Mouse (Mus musculus): ENCODE measurements around the gene Trip10. TPM values are rescaled to one million over a fixed set of nuclear protein-coding genes. Genes with fewer than 3 reads are reported as not detected.

Gene Trip10
- total and polyA plus RNA-seq, 3 experiments: 69.0 to 128 (median 107) TPM

- H3K4me1 ChIP-seq (ENCODE audit: control insufficient read depth, insufficient read depth, low read length): no peaks in the 10 kb centered on the region
- H3K27ac ChIP-seq: no peak overlapping the region
- intact Hi-C loops (cut with DNase I): no loop called here
- TF ChIP-seq CTCF (IDR thresholded peaks at IDR 0.05) (no peak), POLR2A (IDR thresholded peaks at IDR 0.05; ENCODE audit: insufficient read depth, low read depth, low read length) (no peak), EP300 (IDR thresholded peaks at IDR 0.05; ENCODE audit: insufficient read depth, low read depth, low read length) (no peak)
- no peaks in the 10 kb centered on the region for H3K36me3 ChIP-seq (ENCODE audit: control insufficient read depth, insufficient read depth, low read length)
- 54% methylated on average over 9 of the region's 9 CpGs for WGBS
- no peak overlapping the region for H3K4me3 ChIP-seq
- no peak overlapping the region for H3K9ac ChIP-seq (ENCODE audit: low read depth, low read length)
- H3K79me2 ChIP-seq (replicated peaks; ENCODE audit: control insufficient read depth, insufficient read depth, low read length): no peaks in the 10 kb centered on the region
- H3K27me3 ChIP-seq (ENCODE audit: control insufficient read depth, insufficient read depth, low read length): peaks cover 2% of the 10 kb centered on the region; the same call in 1 of the 2 replicates
- DNase-seq: peak in 1 of 2 experiments; percentile 12
Measured at GRCm38 (mm10) chr17:57223313-57223712, 25.9 kb upstream of the Trip10 start.

DNA sequence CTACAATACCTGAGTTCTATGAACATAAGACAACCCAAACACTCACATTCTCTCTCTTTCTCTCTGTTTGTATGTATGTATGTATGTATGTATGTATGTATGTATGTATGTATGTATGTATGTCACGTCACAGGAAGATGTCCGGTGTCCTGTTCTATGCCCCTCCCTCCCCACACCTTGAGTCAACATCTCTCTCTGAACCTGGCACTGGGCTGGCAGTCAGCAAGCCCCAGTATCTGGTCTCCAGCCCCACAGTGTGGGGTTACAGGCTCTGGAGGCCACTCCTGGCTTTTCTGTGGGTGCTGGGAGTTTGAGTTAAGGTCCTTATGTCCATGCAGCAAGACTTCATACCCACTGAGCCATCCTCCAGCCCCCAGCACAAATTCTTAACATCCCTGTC lies 21.8 kb upstream of the Trip10 start:
- Histone ChIP-seq H3K79me2 (replicated peaks; ENCODE audit: control insufficient read depth, insufficient read depth, low read length) (no peaks in the 10 kb centered on the region), H3K27me3 (ENCODE audit: control insufficient read depth, insufficient read depth, low read length) (0 out of 2 replicates have a peak, but pooled peaks cover 2% of the 10 kb centered on the region), H3K27ac (no peak overlapping the region), H3K4me1 (ENCODE audit: control insufficient read depth, insufficient read depth, low read length) (peaks cover 4% of the 10 kb centered on the region), H3K4me3 (no peak overlapping the region), H3K36me3 (ENCODE audit: control insufficient read depth, insufficient read depth, low read length) (no peaks in the 10 kb centered on the region), H3K9ac (ENCODE audit: low read depth, low read length) (no peak overlapping the region)
- WGBS: 84% methylated on average over 2 of the region's 2 CpGs
- intact Hi-C loops (cut with DNase I): no loop called here
- TF ChIP-seq CTCF (IDR thresholded peaks at IDR 0.05) (no peak), POLR2A (IDR thresholded peaks at IDR 0.05; ENCODE audit: insufficient read depth, low read depth, low read length) (no peak), EP300 (IDR thresholded peaks at IDR 0.05; ENCODE audit: insufficient read depth, low read depth, low read length) (no peak)
- no peak for DNase-seq

DNA sequence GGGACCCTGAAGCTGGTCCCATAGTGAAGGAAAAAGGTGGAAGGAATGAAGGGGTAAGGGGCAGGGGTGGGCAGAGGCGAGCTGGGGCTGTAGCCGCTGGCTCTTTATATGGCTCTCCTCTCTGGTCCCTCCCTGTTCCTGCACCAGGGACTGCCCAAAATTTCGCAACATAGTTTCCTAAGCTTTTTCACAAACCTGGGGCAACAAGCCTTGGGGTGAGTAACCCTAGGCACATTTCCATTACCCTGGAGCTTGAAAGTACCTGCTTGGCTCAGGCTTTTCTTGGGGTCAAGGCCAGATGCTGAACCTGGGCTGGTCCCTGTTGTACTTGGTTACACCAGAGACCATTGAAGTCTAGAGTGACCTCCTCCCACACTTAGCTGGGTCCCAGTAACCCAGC lies 21.2 kb upstream of the Trip10 start, which contains the start of gene C3:
TSS of gene C3 (minus strand) at position 123 of the 400 bp plus-strand sequence.
- TF ChIP-seq CTCF (IDR thresholded peaks at IDR 0.05) (no peak), EP300 (IDR thresholded peaks at IDR 0.05; ENCODE audit: insufficient read depth, low read depth, low read length) (no peak), POLR2A (IDR thresholded peaks at IDR 0.05; ENCODE audit: insufficient read depth, low read depth, low read length) (no peak)
- Histone ChIP-seq H3K36me3 (ENCODE audit: control insufficient read depth, insufficient read depth, low read length) (no peaks in the 10 kb centered on the region), H3K4me3 (no peak within 1 kb of the TSS), H3K9ac (ENCODE audit: low read depth, low read length) (no peak within 1 kb of the TSS), H3K27ac (no peak within 1 kb of the TSS), H3K79me2 (replicated peaks; ENCODE audit: control insufficient read depth, insufficient read depth, low read length) (no peaks in the 10 kb centered on the region), H3K4me1 (ENCODE audit: control insufficient read depth, insufficient read depth, low read length) (peaks cover 4% of the 10 kb centered on the region), H3K27me3 (ENCODE audit: control insufficient read depth, insufficient read depth, low read length) (0 out of 2 replicates have a peak, but pooled peaks cover 2% of the 10 kb centered on the region)
- peak in 1 of 2 experiments; percentile 48 for DNase-seq
- WGBS: 81% methylated on average over 3 of the region's 3 CpGs
- intact Hi-C loops (cut with DNase I): no loop called here

DNA sequence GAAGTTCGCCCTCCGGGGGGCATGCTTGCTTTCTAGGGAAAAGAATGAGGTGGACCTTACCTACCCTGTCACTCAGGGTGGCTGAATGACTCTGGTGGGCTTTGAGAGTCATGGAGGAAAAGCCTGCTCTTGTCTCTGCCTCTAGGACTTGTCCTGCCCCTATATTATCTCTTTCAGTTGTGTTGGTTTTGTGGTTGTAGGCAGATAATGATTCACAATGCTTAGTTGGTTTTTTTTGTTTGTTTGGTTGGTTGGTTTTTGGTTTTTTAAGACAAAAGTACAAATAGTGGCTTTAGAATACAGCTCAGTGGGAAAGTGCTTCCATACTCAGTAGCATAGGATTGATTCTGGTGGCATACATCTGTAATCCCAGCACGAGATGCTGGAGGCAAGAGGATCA lies 20.4 kb upstream of the Trip10 start:
- Histone ChIP-seq H3K36me3 (ENCODE audit: control insufficient read depth, insufficient read depth, low read length) (no peaks in the 10 kb centered on the region), H3K4me3 (no peak overlapping the region), H3K27ac (no peak overlapping the region), H3K9ac (ENCODE audit: low read depth, low read length) (no peak overlapping the region), H3K79me2 (replicated peaks; ENCODE audit: control insufficient read depth, insufficient read depth, low read length) (no peaks in the 10 kb centered on the region), H3K27me3 (ENCODE audit: control insufficient read depth, insufficient read depth, low read length) (no peaks in the 10 kb centered on the region), H3K4me1 (ENCODE audit: control insufficient read depth, insufficient read depth, low read length) (peaks cover 4% of the 10 kb centered on the region)
- intact Hi-C loops (cut with DNase I): no loop called here
- TF ChIP-seq POLR2A (IDR thresholded peaks at IDR 0.05; ENCODE audit: insufficient read depth, low read depth, low read length): no peak
- 60% methylated on average over 3 of the region's 3 CpGs for WGBS
- DNase-seq: no peak

DNA sequence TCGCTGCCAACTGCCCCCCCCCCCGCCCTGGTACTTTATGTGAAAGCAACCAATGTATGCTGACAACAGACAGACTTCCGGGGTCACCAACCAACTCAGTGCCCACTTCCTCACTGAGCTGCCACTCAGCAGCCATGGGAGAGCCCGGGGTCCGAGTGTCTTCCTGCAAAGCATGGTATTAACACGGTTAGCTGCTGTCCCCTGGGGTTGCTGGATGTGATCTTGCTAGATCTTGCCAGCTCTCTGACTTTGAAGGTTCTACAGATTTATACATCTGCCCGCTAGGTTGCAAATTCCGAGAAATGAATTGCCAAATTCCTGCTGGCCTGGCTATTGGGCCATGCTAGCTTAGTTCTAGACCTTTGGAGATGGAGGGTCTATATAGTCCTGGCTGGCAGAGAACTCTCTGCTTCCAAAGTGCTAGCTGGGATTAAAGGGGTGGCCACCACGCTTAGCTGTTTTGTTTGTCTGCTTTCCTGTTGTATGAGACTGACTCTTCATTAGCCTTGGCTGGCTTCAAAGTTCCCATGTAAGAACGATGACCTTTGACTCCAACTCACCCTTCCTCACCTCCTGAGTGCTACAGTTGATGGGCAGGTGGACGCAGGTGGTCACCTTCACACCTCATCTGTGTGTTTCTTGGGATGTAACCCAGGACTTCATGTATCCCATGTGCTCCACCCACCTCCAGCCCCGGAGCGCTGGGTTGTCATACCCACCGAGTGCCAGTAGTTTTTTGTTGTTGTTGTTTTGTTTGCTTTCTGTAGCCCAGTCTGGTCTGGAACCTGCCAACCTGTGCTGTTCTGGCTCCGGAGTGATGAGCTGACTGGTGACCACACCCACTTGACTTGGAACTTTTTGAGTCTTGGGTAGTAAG lies 19.2 kb upstream of the Trip10 start:
- Histone ChIP-seq H3K79me2 (replicated peaks; ENCODE audit: control insufficient read depth, insufficient read depth, low read length) (no peaks in the 10 kb centered on the region), H3K27me3 (ENCODE audit: control insufficient read depth, insufficient read depth, low read length) (no peaks in the 10 kb centered on the region), H3K27ac (peak overlapping the region; percentile 45; the same call in 1 of the 2 replicates), H3K9ac (ENCODE audit: low read depth, low read length) (no peak overlapping the region), H3K4me3 (no peak overlapping the region), H3K4me1 (ENCODE audit: control insufficient read depth, insufficient read depth, low read length) (peaks cover 4% of the 10 kb centered on the region), H3K36me3 (ENCODE audit: control insufficient read depth, insufficient read depth, low read length) (no peaks in the 10 kb centered on the region)
- TF ChIP-seq POLR2A (IDR thresholded peaks at IDR 0.05; ENCODE audit: insufficient read depth, low read depth, low read length): no peak
- TF ChIP-seq CTCF (IDR thresholded peaks at IDR 0.05): no peak
- no peak for TF ChIP-seq EP300 (IDR thresholded peaks at IDR 0.05; ENCODE audit: insufficient read depth, low read depth, low read length)
- 71% methylated on average over 15 of the region's 15 CpGs for WGBS
- DNase-seq: no peak
- intact Hi-C loops (cut with DNase I): no loop called here

DNA sequence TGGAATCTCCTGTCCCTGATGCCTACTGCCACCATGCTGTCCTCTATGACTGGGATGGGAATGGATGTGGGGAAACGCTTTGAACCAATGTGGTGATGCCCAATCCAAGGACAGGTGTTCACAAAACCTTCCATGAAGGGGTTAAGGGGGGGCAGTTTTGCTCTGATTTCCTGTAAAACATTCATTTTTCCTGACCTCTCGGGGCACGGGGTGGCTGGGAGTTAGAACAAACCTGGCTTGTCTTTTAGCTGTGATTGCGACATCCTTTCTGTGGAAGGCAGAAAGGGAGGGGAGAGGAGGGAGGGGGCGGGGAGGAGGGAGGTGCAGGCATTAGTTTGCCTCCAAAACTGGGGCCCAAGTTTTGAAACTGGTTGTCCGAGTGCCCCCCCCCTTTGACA lies 18.5 kb upstream of the Trip10 start:
- Histone ChIP-seq H3K4me3 (no peak overlapping the region), H3K4me1 (ENCODE audit: control insufficient read depth, insufficient read depth, low read length) (peaks cover 4% of the 10 kb centered on the region), H3K27me3 (ENCODE audit: control insufficient read depth, insufficient read depth, low read length) (no peaks in the 10 kb centered on the region), H3K36me3 (ENCODE audit: control insufficient read depth, insufficient read depth, low read length) (no peaks in the 10 kb centered on the region), H3K27ac (peak overlapping the region; percentile 45; the same call in 1 of the 2 replicates), H3K79me2 (replicated peaks; ENCODE audit: control insufficient read depth, insufficient read depth, low read length) (no peaks in the 10 kb centered on the region), H3K9ac (ENCODE audit: low read depth, low read length) (no peak overlapping the region)
- DNase-seq: peak in 1 of 2 experiments; percentile 38
- TF ChIP-seq POLR2A (IDR thresholded peaks at IDR 0.05; ENCODE audit: insufficient read depth, low read depth, low read length) (no peak), EP300 (IDR thresholded peaks at IDR 0.05; ENCODE audit: insufficient read depth, low read depth, low read length) (no peak), CTCF (IDR thresholded peaks at IDR 0.05) (no peak)
- WGBS: 34% methylated on average over 6 of the region's 6 CpGs
- intact Hi-C loops (cut with DNase I): no loop called here

Data from heart, adult 2 months (tissue).